Mouse (Mus musculus): ENCODE measurements around the gene Spry1. TPM values are rescaled to one million over a fixed set of nuclear protein-coding genes. Genes with fewer than 3 reads are reported as not detected.

The Spry1 gene
- total and polyA plus RNA-seq, 2 experiments from 2014 or later: 5.5 to 40.6 TPM

DNA sequence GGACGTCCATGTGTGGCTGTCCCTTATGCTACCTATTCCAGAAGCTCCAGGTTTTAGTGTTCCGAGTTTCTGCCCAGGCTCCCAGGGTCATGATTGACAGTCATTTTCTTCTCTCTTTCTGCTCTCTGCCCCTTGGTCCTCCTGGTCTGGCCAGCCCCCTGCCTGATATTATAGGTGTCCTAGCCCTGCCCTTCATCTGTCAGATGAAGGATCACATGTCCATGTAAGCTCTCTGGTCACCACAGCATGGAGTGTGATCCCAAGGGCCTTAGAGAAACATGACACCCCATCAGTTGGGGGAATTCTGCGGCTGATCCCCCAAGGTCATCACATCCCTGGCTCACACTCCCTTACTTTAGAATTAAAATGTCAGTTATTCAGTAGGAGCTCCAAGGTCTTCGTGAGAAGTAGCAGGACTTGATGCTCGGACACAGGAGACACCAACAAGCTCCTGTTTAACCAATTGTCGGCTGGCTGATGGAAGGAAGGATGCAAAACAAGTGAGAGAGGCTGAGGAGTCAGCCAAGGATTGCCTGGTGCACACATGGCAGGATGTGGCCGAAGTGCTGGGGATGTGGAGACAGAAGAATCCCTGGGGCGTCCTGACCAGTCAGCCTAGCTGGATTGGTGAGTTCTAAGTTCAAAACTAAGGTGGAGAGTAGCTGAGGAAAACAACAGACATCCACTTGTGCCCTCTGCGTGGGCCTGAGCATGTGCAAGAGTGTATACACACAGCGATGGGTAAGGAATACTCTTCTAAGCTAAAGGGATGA lies 24.7 kb upstream of the Spry1 start:
- Histone ChIP-seq H3K9me3 (ENCODE audit: low read length) (no peaks in the 10 kb centered on the region), H3K36me3 (ENCODE audit: insufficient read depth, low read length) (no peaks in the 10 kb centered on the region), H3K9ac (replicated peaks; ENCODE audit: low read length) (no peak overlapping the region), H3K4me1 (ENCODE audit: insufficient read depth, low read length) (no peaks in the 10 kb centered on the region), H3K27ac (no peak overlapping the region), H3K4me2 (ENCODE audit: low read depth, low read length) (no peak overlapping the region), H3K27me3 (ENCODE audit: insufficient read depth, low read length) (no peaks in the 10 kb centered on the region), H3K4me3 (ENCODE audit: low read length) (no peak overlapping the region)
- no peak for TF ChIP-seq CTCF (IDR thresholded peaks at IDR 0.05; ENCODE audit: low read depth)
- 80% methylated on average over 10 of the region's 10 CpGs for WGBS
- DNase-seq (ENCODE audit: low spot score) (no peak), ATAC-seq (no peak)

DNA sequence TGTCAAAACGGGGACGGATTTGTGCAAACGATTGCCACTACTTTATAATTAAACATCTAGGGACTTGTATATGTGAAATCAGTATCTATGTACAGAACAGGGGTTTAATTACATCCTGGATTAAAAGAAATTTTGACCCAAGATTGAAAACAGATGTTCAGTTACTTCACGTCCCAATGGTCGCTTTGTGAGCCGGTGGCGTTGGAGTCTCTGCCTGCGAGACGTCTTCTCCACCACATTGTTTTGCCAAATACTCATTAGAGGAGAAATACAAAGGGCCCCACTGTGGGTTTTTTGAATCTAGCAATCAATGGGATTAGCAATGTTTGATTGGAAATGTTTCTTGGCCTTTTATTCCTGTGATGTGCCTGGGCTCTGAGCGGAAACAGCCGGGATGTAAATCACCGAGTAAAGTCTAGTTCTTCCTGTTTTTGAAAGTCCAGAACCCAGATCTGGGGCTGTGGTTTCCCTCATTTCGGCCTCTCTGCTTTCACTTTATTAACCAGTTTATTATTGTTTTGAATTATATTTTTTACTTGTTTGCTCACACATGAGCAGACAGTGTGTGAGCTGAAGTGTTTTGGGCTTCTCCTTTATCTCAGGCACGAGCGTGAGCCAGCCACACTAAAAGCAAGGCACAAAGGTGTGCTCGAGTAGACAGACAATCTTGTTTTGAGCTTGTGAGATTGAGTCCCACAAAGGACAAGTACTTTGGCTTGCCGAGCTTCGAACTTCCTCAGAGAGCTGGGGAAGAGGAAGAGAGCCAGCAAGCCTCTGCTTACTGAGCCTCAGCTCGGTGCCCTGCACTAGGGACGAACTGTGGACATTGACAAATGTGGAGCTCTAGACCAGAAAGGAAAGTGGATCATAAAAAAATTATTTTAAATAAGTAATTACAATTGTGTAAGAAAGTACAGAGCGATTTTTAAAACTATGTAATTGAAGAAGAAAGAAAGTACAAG lies 22.9 kb upstream of the Spry1 start:
- DNase-seq (ENCODE audit: low spot score) (no peak), ATAC-seq (no peak)
- no peak for TF ChIP-seq CTCF (IDR thresholded peaks at IDR 0.05; ENCODE audit: low read depth)
- H3K27me3 ChIP-seq (ENCODE audit: insufficient read depth, low read length): no peaks in the 10 kb centered on the region
- no peak overlapping the region for H3K9ac ChIP-seq (replicated peaks; ENCODE audit: low read length)
- H3K4me3 ChIP-seq (ENCODE audit: low read length): no peak overlapping the region
- H3K4me1 ChIP-seq (ENCODE audit: insufficient read depth, low read length): no peaks in the 10 kb centered on the region
- H3K4me2 ChIP-seq (ENCODE audit: low read depth, low read length): no peak overlapping the region
- H3K9me3 ChIP-seq (ENCODE audit: low read length): no peaks in the 10 kb centered on the region
- no peaks in the 10 kb centered on the region for H3K36me3 ChIP-seq (ENCODE audit: insufficient read depth, low read length)
- 68% methylated on average over 21 of the region's 21 CpGs for WGBS
- H3K27ac ChIP-seq: no peak overlapping the region

- Histone ChIP-seq H3K9me3 (ENCODE audit: low read length) (no peaks in the 10 kb centered on the region), H3K36me3 (ENCODE audit: insufficient read depth, low read length) (no peaks in the 10 kb centered on the region), H3K4me1 (ENCODE audit: insufficient read depth, low read length) (no peaks in the 10 kb centered on the region), H3K9ac (replicated peaks; ENCODE audit: low read length) (no peak overlapping the region), H3K4me2 (ENCODE audit: low read depth, low read length) (no peak overlapping the region), H3K27ac (no peak overlapping the region), H3K4me3 (ENCODE audit: low read length) (no peak overlapping the region), H3K27me3 (ENCODE audit: insufficient read depth, low read length) (no peaks in the 10 kb centered on the region)
- 93% methylated on average over 6 of the region's 6 CpGs for WGBS
- DNase-seq (ENCODE audit: low spot score) (no peak), ATAC-seq (no peak)
- TF ChIP-seq CTCF (IDR thresholded peaks at IDR 0.05; ENCODE audit: low read depth): no peak
These were observed 7.5 kb upstream of the Spry1 start for GRCm38 (mm10) chr3:37632246-37632645.

DNA sequence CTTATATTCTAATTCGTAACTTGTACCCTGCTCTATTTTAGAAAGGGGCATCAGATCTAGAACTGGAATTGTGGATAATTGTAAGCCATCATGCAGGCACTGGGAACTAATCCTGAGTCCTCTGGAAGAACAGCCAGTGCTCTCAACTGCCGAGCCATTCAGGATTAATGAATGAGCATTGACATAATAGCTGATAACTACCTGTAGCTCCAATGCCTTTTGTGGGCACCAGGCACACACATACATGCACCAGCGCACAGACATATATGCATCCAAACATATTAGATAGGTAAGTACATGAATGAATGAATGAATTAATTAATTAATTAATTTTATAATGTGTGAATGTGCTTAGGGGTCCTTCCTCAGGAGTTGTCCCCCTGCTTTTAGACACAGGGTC lies 7.0 kb upstream of the Spry1 start:
- 88% methylated on average over 3 of the region's 3 CpGs for WGBS

DNA sequence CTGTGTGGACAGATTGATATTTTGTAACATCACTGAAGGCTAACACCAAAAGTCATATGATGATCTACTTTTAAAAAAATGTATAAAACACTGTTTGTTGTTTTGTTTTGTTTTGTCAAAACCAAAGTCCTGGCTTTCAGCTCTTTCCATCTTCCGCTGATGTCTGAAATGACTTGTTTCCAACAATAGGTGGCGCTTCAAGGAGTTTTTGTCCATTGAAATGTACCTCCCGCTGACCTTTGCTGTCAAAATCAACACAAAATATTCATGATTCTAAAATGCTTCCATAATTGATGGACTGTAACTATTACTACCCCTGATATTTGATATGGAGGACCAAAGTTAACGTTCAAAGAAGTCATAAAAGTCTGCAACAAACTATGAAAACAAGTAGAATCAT lies 5.1 kb upstream of the Spry1 start:
- Histone ChIP-seq H3K27ac (no peak overlapping the region), H3K9me3 (ENCODE audit: low read length) (no peaks in the 10 kb centered on the region), H3K4me1 (ENCODE audit: insufficient read depth, low read length) (no peaks in the 10 kb centered on the region), H3K4me3 (ENCODE audit: low read length) (no peak overlapping the region), H3K9ac (replicated peaks; ENCODE audit: low read length) (no peak overlapping the region), H3K4me2 (ENCODE audit: low read depth, low read length) (no peak overlapping the region), H3K27me3 (ENCODE audit: insufficient read depth, low read length) (no peaks in the 10 kb centered on the region), H3K36me3 (ENCODE audit: insufficient read depth, low read length) (no peaks in the 10 kb centered on the region)
- peak; percentile 66 for TF ChIP-seq CTCF (IDR thresholded peaks at IDR 0.05; ENCODE audit: low read depth)
- WGBS: 35% methylated on average over 4 of the region's 4 CpGs
- DNase-seq (ENCODE audit: low spot score) (peak; percentile 64), ATAC-seq (no peak)

More for the DNA sequence above, 7.0 kb upstream of the Spry1 start:
- Histone ChIP-seq H3K4me2 (ENCODE audit: low read depth, low read length) (no peak overlapping the region), H3K4me3 (ENCODE audit: low read length) (no peak overlapping the region), H3K27me3 (ENCODE audit: insufficient read depth, low read length) (no peaks in the 10 kb centered on the region), H3K36me3 (ENCODE audit: insufficient read depth, low read length) (no peaks in the 10 kb centered on the region), H3K27ac (no peak overlapping the region), H3K9me3 (ENCODE audit: low read length) (no peaks in the 10 kb centered on the region), H3K4me1 (ENCODE audit: insufficient read depth, low read length) (no peaks in the 10 kb centered on the region), H3K9ac (replicated peaks; ENCODE audit: low read length) (no peak overlapping the region)
- ATAC-seq (no peak), DNase-seq (ENCODE audit: low spot score) (no peak)
- no peak for TF ChIP-seq CTCF (IDR thresholded peaks at IDR 0.05; ENCODE audit: low read depth)

- no peak for TF ChIP-seq CTCF (IDR thresholded peaks at IDR 0.05; ENCODE audit: low read depth)
- Histone ChIP-seq H3K4me3 (ENCODE audit: low read length) (no peak overlapping the region), H3K9me3 (ENCODE audit: low read length) (no peaks in the 10 kb centered on the region), H3K27ac (no peak overlapping the region), H3K9ac (replicated peaks; ENCODE audit: low read length) (no peak overlapping the region), H3K36me3 (ENCODE audit: insufficient read depth, low read length) (no peaks in the 10 kb centered on the region), H3K4me2 (ENCODE audit: low read depth, low read length) (no peak overlapping the region), H3K27me3 (ENCODE audit: insufficient read depth, low read length) (no peaks in the 10 kb centered on the region), H3K4me1 (ENCODE audit: insufficient read depth, low read length) (no peaks in the 10 kb centered on the region)
- 91% methylated on average over 4 of the region's 4 CpGs for WGBS
- no peak for ATAC-seq
- no peak for DNase-seq (ENCODE audit: low spot score)
These were observed 2.8 kb upstream of the Spry1 start for GRCm38 (mm10) chr3:37636921-37637320.
